Mouse (Mus musculus) testis, postnatal 10 days (tissue): ENCODE measurements around the gene Tmem80.

Experiments used
- DNase-seq: peaks from one replicate; pipeline ENCODE4 v3.0.0; 2021; ENCODE audit warnings: low spot score

Gene Tmem80

GRCm38 (mm10) chr7:141326546-141327446 is 743 bp upstream of the Tmem80 start:
- DNase-seq: peak; percentile 68

GRCm38 (mm10) chr7:141328373-141328990 is 943 bp downstream of the Tmem80 start:
- DNase-seq: no peak

GRCm38 (mm10) chr7:141330706-141331105 is 3.2 kb downstream of the Tmem80 start:
- DNase-seq: no peak

- no peak for DNase-seq
Observed at GRCm38 (mm10) chr7:141331990-141332389, 4.5 kb downstream of the Tmem80 start.

- no peak for DNase-seq
Observed at GRCm38 (mm10) chr7:141335044-141335579, 7.6 kb downstream of the Tmem80 start.

- DNase-seq: no peak
Observed at GRCm38 (mm10) chr7:141335682-141336081, 8.1 kb downstream of the Tmem80 start.

- DNase-seq: peak; percentile 37
Observed at GRCm38 (mm10) chr7:141336296-141336695, 8.8 kb downstream of the Tmem80 start.

- peak; percentile 38 for DNase-seq
Observed at GRCm38 (mm10) chr7:141337716-141338416, 10.3 kb downstream of the Tmem80 start.

GRCm38 (mm10) chr7:141338576-141339131 is 11.1 kb downstream of the Tmem80 start, which contains the start of gene Eps8l2:
Gene Eps8l2, plus strand, starts transcription at chr7:141338880.
- DNase-seq: peak; percentile 55

- DNase-seq: peak; percentile 41
Observed at GRCm38 (mm10) chr7:141339215-141339920, 11.8 kb downstream of the Tmem80 start.

- peak; percentile 36 for DNase-seq
Observed at GRCm38 (mm10) chr7:141340023-141340422, 12.5 kb downstream of the Tmem80 start.

GRCm38 (mm10) chr7:141340476-141340875 is 12.9 kb downstream of the Tmem80 start:
- DNase-seq: peak; percentile 33

GRCm38 (mm10) chr7:141341689-141342226 is 14.2 kb downstream of the Tmem80 start:
- DNase-seq: peak; percentile 37

- DNase-seq: peak; percentile 40
Observed at GRCm38 (mm10) chr7:141343230-141343629, 15.7 kb downstream of the Tmem80 start.

GRCm38 (mm10) chr7:141343696-141344095 is 16.2 kb downstream of the Tmem80 start:
- DNase-seq: no peak

- no peak for DNase-seq
Observed at GRCm38 (mm10) chr7:141344787-141345186, 17.2 kb downstream of the Tmem80 start.

- no peak for DNase-seq
Observed at GRCm38 (mm10) chr7:141351061-141351460, 23.5 kb downstream of the Tmem80 start.

- DNase-seq: no peak
Observed at GRCm38 (mm10) chr7:141355051-141355450, 27.5 kb downstream of the Tmem80 start.

GRCm38 (mm10) chr7:141355626-141356326 is 28.2 kb downstream of the Tmem80 start:
- DNase-seq: peak; percentile 64

- DNase-seq: no peak
Observed at GRCm38 (mm10) chr7:141356971-141357370, 29.4 kb downstream of the Tmem80 start.
